Mouse (Mus musculus): ENCODE measurements around the gene Zfp644. TPM values are rescaled to one million over a fixed set of nuclear protein-coding genes. Genes with fewer than 3 reads are reported as not detected.

The Zfp644 gene
- 60.2 and 64.7 TPM in 2 replicates for polyA plus RNA-seq (2015; fragmentation: Nextera tagmentation; extraction: Ambion mirVana)

- WGBS = 3% methylated on average over 64 of the region's 71 CpGs
These were observed at the start of gene Zfp644 for GRCm38 (mm10) chr5:106696396-106697337. Gene Zfp644, minus strand, starts transcription at chr5:106697287.

GRCm38 (mm10) chr5:106739716-106740115 lies 42.6 kb upstream of the Zfp644 start:
- Histone ChIP-seq H3K9ac (ENCODE audit: low read depth, low read length) (no peak overlapping the region), H3K9me3 (replicated peaks; ENCODE audit: low read length) (no peaks in the 10 kb centered on the region), H3K27me3 (ENCODE audit: insufficient read depth, low read length) (no peaks in the 10 kb centered on the region), H3K4me1 (replicated peaks; ENCODE audit: insufficient read depth, low read length) (0 out of 2 replicates have a peak, but pooled peaks cover 4% of the 10 kb centered on the region), H3K4me3 (replicated peaks; ENCODE audit: low read depth, low read length) (no peak overlapping the region), H3K4me2 (ENCODE audit: low read length) (no peak overlapping the region), H3K36me3 (ENCODE audit: insufficient read depth, low read length) (no peaks in the 10 kb centered on the region), H3K27ac (no peak overlapping the region)
- WGBS = 16% methylated on average over 6 of the region's 6 CpGs
- ATAC-seq (replicated peaks; ENCODE audit: low FRiP score, low read depth) = peak; percentile 72
- peak; percentile 78 for DNase-seq (ENCODE audit: low spot score)
- no peak for TF ChIP-seq CTCF (IDR thresholded peaks at IDR 0.05; ENCODE audit: low read depth)

More at GRCm38 (mm10) chr5:106696396-106697337, at the start of gene Zfp644:
- no peaks in the 10 kb centered on the region for H3K9me3 ChIP-seq (replicated peaks; ENCODE audit: low read length)
- H3K36me3 ChIP-seq (ENCODE audit: insufficient read depth, low read length) = no peaks in the 10 kb centered on the region
- H3K4me1 ChIP-seq (replicated peaks; ENCODE audit: insufficient read depth, low read length) = peaks cover 8% of the 10 kb centered on the region
- H3K4me3 ChIP-seq (replicated peaks; ENCODE audit: low read depth, low read length) = peak within 1 kb of the TSS; percentile 97
- H3K27me3 ChIP-seq (ENCODE audit: insufficient read depth, low read length) = no peaks in the 10 kb centered on the region
- ATAC-seq (replicated peaks; ENCODE audit: low FRiP score, low read depth) (peak; percentile 96), DNase-seq (ENCODE audit: low spot score) (peak; percentile 94)
- TF ChIP-seq CTCF (IDR thresholded peaks at IDR 0.05; ENCODE audit: low read depth) = peak; percentile 9; the same call in 1 of the 2 replicates
- H3K4me2 ChIP-seq (ENCODE audit: low read length) = peak within 1 kb of the TSS; percentile 80
- H3K27ac ChIP-seq = peak within 1 kb of the TSS; percentile 100
- H3K9ac ChIP-seq (ENCODE audit: low read depth, low read length) = peak within 1 kb of the TSS; percentile 99

- 91% methylated on average over 3 of the region's 3 CpGs for WGBS
These were observed 26.4 kb upstream of the Zfp644 start for GRCm38 (mm10) chr5:106723487-106723886.

GRCm38 (mm10) chr5:106722771-106723170 lies 25.7 kb upstream of the Zfp644 start:
- Histone ChIP-seq H3K4me1 (replicated peaks; ENCODE audit: insufficient read depth, low read length) (no peaks in the 10 kb centered on the region), H3K9ac (ENCODE audit: low read depth, low read length) (no peak overlapping the region), H3K4me3 (replicated peaks; ENCODE audit: low read depth, low read length) (no peak overlapping the region), H3K4me2 (ENCODE audit: low read length) (no peak overlapping the region), H3K27me3 (ENCODE audit: insufficient read depth, low read length) (no peaks in the 10 kb centered on the region), H3K27ac (no peak overlapping the region), H3K9me3 (replicated peaks; ENCODE audit: low read length) (no peaks in the 10 kb centered on the region), H3K36me3 (ENCODE audit: insufficient read depth, low read length) (no peaks in the 10 kb centered on the region)
- TF ChIP-seq CTCF (IDR thresholded peaks at IDR 0.05; ENCODE audit: low read depth) = no peak
- DNase-seq (ENCODE audit: low spot score) (no peak), ATAC-seq (replicated peaks; ENCODE audit: low FRiP score, low read depth) (no peak)
- 71% methylated on average over 5 of the region's 5 CpGs for WGBS

More at GRCm38 (mm10) chr5:106723487-106723886, 26.4 kb upstream of the Zfp644 start:
- no peak overlapping the region for H3K4me2 ChIP-seq (ENCODE audit: low read length)
- H3K27me3 ChIP-seq (ENCODE audit: insufficient read depth, low read length) = no peaks in the 10 kb centered on the region
- no peaks in the 10 kb centered on the region for H3K9me3 ChIP-seq (replicated peaks; ENCODE audit: low read length)
- DNase-seq (ENCODE audit: low spot score) (no peak), ATAC-seq (replicated peaks; ENCODE audit: low FRiP score, low read depth) (no peak)
- H3K9ac ChIP-seq (ENCODE audit: low read depth, low read length) = no peak overlapping the region
- no peak overlapping the region for H3K4me3 ChIP-seq (replicated peaks; ENCODE audit: low read depth, low read length)
- no peak for TF ChIP-seq CTCF (IDR thresholded peaks at IDR 0.05; ENCODE audit: low read depth)
- H3K27ac ChIP-seq = no peak overlapping the region
- no peaks in the 10 kb centered on the region for H3K4me1 ChIP-seq (replicated peaks; ENCODE audit: insufficient read depth, low read length)
- H3K36me3 ChIP-seq (ENCODE audit: insufficient read depth, low read length) = no peaks in the 10 kb centered on the region

- Histone ChIP-seq H3K36me3 (ENCODE audit: insufficient read depth, low read length) (no peaks in the 10 kb centered on the region), H3K4me3 (replicated peaks; ENCODE audit: low read depth, low read length) (no peak overlapping the region), H3K27ac (peak overlapping the region; percentile 8; the same call in 1 of the 2 replicates), H3K27me3 (ENCODE audit: insufficient read depth, low read length) (no peaks in the 10 kb centered on the region), H3K9ac (ENCODE audit: low read depth, low read length) (no peak overlapping the region), H3K4me2 (ENCODE audit: low read length) (no peak overlapping the region), H3K9me3 (replicated peaks; ENCODE audit: low read length) (no peaks in the 10 kb centered on the region), H3K4me1 (replicated peaks; ENCODE audit: insufficient read depth, low read length) (0 out of 2 replicates have a peak, but pooled peaks cover 3% of the 10 kb centered on the region)
- WGBS = 37% methylated on average over 3 of the region's 3 CpGs
- TF ChIP-seq CTCF (IDR thresholded peaks at IDR 0.05; ENCODE audit: low read depth) = no peak
- ATAC-seq (replicated peaks; ENCODE audit: low FRiP score, low read depth) = no peak
- peak; percentile 88 for DNase-seq (ENCODE audit: low spot score)
These were observed 14.8 kb upstream of the Zfp644 start for GRCm38 (mm10) chr5:106711870-106712277.

GRCm38 (mm10) chr5:106711220-106711726 lies 14.2 kb upstream of the Zfp644 start:
- peak overlapping the region; percentile 8; the same call in 1 of the 2 replicates for H3K27ac ChIP-seq
- H3K4me2 ChIP-seq (ENCODE audit: low read length) = no peak overlapping the region
- H3K4me3 ChIP-seq (replicated peaks; ENCODE audit: low read depth, low read length) = no peak overlapping the region
- H3K9ac ChIP-seq (ENCODE audit: low read depth, low read length) = no peak overlapping the region
- no peak for TF ChIP-seq CTCF (IDR thresholded peaks at IDR 0.05; ENCODE audit: low read depth)
- H3K4me1 ChIP-seq (replicated peaks; ENCODE audit: insufficient read depth, low read length) = 0 out of 2 replicates have a peak, but pooled peaks cover 3% of the 10 kb centered on the region
- 77% methylated on average over 5 of the region's 5 CpGs for WGBS
- H3K9me3 ChIP-seq (replicated peaks; ENCODE audit: low read length) = no peaks in the 10 kb centered on the region
- H3K36me3 ChIP-seq (ENCODE audit: insufficient read depth, low read length) = no peaks in the 10 kb centered on the region
- 0 out of 2 replicates have a peak, but pooled peaks have one; percentile 40 for ATAC-seq (replicated peaks; ENCODE audit: low FRiP score, low read depth)
- H3K27me3 ChIP-seq (ENCODE audit: insufficient read depth, low read length) = no peaks in the 10 kb centered on the region
- no peak for DNase-seq (ENCODE audit: low spot score)

Data from kidney, postnatal 0 days (tissue).